Mouse (Mus musculus) fat pad, adult 2 months (tissue): ENCODE measurements around the gene Cpxm2.

ENCODE experiments used
- DNase-seq: peaks from one replicate; pipeline ENCODE4 v3.0.0-alpha.2; 2011; ENCODE audit warnings: low read depth, low spot score; ENCODE audit errors: extremely low read depth

The Cpxm2 gene

DNA sequence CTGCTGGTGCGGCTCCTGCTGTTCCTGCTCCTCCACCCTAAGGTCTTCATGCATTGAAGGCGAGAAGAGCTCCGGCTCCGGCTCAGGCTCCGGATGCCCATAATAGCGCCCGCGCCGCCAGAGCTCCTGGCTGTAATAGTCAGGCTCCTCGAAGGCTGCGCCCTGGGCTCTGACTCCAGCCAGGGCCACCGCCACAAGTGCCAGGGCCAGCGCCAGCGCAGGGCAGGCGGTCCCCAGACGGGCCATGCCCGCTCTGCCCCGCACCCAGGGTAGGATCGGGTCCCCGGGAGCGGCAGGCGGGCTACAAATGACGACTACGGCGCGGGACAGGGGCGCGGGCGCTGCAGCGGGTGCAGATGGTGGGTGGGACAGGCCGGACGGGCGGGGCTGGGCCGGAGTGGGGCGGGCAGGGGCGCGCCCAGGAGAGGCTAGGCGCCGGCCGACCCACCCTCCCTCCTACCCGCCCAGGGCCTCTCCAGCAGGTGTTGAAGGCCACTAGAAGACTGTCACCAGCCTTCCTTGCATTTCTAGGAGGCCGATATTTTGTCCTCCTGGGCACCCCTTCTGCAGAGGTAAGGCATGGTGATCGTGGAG lies at the start of gene Cpxm2:
Gene Cpxm2, minus strand, starts transcription at position 372 of the 594 bp plus-strand sequence.
- no peak for DNase-seq

DNA sequence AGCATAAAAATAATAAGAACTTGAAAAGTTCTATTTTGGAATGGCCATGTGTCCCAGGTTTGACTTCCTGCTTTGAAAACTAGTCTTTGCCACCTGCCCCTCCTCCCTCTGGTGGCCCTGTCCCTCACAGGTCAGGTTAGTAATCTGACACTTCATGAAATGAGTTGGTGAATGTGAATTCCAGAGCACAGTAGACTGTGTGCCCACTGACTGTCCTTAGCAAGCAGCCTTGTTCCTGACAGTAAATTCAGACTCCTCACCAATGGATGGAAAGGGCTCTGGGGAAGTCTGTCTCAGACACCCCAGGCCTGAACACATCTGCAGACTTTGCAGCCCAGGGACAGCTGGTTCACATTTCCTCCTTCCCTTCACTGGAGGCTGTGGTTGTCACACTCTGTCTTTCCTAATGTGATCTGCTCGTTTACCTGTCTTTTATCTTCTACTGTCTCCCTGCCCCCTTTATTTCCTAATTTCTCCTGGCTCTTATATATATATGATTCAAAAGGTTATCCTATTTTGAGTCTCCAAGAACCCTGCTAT lies 49.6 kb upstream of the Cpxm2 start:
- DNase-seq, result no peak

- no peak for DNase-seq
Measured at GRCm38 (mm10) chr7:132199686-132200085, 45.1 kb upstream of the Cpxm2 start.

DNA sequence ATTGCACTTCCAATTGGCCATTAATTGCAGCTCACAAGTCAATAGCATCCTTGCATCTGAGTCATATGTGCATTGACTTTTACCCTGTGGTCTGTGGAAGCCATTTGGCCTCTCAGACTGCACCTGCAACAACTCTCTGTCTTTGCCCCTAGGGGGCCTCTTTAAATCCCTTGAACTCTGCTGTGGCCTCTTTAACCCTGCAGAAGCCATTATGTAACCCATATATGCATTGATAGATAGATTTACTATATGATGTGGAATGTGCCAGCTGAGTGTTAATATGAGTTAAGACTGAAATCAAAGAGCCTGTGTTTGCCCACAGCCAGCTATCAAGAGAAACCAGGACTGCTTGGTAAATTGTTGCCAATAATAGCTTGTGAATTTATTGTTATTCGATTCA lies 44.3 kb upstream of the Cpxm2 start:
- DNase-seq, result no peak

DNA sequence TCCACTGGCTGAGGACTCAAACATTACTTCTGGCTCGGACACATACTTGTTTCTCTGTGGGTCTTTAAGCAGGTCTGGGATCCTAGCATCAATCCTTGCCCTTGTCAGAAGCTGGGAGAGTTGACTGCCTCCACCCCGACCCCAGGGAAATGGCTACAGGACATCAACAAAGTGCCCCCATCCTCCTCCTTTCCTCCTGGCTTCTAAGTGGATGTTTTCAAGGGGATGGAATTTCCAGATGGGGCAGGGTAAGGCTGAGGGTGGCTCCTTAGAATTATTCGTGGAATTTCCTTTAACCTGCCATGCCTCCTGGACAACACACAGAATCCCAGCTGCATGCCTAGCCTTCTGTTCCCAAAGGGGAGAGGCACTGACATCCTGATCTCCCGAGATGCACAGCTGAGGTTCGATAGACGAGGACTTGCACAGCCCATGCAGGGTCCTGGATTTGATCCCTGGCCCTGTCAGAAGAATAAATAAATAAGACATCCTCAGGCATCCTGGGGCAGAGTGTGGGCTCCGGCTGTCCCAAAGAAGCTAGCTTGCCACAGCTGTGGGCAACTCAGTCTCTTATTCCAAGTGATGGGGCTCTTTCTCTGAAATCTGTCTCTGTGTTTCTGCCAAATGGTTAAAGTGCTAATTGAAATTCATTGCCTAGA lies 43.4 kb upstream of the Cpxm2 start:
- no peak for DNase-seq

DNA sequence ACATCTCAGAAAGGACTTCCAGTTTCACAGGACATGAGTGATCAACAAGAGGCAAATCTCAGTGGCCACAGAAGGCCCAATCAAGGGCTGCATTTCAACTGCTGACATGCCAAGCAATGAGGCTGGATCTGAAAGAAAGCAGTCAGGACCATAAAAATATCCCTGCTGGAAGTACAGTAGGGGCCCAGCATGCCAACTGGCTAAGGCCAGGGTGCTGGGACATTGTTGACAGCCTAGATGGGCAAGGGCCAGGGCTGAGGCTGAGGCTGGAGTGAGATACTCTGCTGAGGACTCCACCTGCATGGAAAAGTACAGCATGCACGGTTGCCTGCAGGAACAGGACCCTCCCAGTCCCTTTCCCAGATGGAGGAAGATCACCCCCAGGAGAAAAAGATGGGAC lies 42.0 kb upstream of the Cpxm2 start:
- DNase-seq, result no peak

DNA sequence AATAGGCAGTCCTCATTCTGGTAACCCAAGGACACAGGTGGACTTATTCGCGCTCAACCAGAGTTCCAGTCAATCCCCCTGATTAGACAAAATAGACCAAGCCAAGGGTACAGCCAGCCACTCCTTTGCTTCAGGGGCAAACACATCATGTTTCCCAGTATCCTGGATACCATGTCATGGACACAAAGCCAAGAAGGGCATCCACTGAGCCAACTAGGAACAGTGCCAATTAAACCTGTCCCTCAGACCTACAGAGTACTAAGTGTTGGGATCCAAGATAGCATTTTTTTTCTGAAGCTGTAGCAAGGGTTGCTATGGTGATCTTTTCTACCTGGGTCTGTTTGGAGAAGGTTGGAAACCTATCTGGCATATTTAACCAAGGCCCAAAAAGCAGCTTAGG lies 39.1 kb upstream of the Cpxm2 start:
- DNase-seq, result no peak

DNA sequence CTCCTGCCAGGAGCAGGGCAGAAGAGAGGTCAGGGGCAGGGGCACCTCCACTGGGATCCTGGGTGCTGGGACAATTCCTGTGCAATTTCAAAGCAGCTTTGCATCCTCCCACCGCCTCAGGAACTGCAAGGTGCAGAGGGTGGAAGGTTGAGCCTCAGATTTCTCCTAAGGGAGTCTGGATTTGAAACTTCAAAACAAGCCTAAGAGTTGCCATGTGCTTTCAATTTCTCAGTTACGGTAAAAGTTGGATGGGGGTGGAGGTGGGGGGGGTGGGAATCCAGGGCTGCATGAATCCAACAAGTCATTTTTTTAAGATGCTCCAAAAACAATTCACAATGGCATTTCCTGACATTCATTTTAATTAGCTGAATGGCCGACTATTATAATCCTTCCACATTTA lies 32.9 kb upstream of the Cpxm2 start:
- no peak for DNase-seq

DNA sequence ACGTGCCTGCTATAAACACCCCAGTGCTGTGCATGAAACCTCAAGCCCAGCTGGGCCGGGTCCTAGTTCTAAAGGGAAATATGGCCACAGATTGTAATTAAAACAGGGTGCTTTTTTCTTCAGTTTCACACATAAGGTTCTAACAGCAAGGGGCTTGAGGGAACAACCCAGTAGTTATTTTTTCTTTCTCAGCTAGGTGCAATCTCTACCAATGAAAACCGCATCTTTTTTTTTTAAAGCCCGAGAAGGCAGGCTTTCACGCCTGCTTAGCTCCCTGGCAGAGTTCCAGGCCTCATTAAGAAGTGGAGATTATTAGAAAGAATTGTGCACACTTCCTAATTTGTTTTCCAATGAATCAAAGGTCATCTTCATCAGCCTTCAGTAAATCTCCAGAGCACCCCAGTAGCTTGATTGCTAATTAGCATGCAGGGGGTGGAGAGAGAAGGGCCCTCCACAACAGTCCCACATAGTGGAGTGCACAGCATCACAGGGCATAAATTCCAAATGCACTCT lies 29.4 kb upstream of the Cpxm2 start:
- DNase-seq, result no peak

- no peak for DNase-seq
Measured at GRCm38 (mm10) chr7:132181586-132182198, 27.2 kb upstream of the Cpxm2 start.

GRCm38 (mm10) chr7:132181042-132181441 lies 26.5 kb upstream of the Cpxm2 start:
- no peak for DNase-seq

DNA sequence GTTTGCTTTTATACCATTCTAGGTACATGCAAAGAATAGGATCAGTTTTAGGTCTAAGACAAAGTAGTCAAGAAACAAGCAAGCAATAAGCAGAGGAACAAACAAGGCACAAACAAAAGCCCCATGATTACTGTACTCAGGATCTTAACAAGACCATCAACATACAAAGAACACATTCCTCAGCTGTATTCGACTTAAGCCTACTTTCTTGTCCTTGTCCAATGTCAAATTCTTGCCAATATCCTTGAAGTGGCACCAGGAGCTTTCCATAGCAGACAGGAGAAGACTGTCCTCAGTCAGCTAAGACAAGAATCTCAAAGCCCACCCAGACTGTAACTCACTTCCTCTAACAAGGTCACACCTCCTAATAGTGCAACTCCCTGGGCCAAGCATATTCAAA lies 24.5 kb upstream of the Cpxm2 start:
- no peak for DNase-seq

GRCm38 (mm10) chr7:132174787-132175186 lies 20.2 kb upstream of the Cpxm2 start:
- DNase-seq, result no peak

DNA sequence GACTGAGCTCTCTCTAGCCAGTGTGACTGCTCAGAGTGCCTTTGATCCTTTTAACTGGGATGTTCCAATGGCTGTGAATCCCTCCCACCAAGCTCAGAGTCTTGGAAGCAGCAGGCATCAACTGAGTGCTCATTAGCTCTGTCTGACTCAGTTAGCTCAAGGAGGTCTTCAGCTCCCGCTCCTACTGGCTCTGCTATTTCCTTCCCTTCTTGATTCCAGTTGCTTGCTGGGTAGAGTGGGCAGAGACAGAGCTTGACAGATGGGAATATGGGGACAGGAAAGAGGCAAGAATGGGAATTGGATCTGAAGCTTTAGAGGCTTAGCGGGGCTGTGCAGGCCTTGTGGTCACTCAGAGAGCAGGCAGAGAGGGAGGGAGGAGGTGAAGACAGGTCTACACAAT lies 19.8 kb upstream of the Cpxm2 start:
- DNase-seq, result no peak

DNA sequence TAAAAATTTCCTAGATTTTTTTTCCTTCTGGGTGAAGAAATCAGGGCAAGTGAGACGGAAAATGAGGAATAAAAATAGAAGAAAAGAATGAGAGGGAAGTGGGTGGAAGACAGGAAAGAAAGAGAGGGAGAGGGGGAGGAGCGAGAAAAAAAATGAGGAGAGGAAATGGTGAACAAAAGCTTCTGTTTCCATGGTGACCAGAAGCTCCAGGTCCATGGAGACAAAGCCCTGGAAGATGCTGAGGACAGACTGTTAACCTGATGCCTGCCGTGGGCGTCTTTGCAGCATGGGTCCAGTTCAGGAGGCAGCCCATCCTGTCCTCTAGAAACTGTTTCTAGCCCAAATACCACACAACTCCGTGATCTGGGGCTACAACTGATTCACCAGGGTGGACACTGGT lies 17.7 kb upstream of the Cpxm2 start:
- no peak for DNase-seq

DNA sequence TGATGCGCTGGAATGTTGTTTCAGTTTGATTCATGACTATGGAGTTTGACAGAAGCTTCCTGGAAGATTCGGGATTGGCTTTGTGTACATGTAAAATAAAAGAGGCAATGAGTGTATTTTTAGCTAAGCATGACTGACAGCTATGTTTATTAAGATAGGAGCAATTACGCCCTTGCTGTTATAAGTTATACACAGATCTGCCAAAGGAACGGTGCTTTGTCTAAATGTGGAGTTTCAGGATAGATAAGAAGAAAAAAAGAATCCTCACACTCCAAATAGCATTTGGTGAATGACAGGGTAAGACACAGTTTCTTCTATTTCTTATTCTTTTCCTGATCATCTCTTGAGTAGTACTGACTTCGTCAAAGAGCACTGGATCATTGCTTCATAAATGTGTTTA lies 17.2 kb upstream of the Cpxm2 start:
- DNase-seq, result no peak

GRCm38 (mm10) chr7:132169419-132170169 lies 15.1 kb upstream of the Cpxm2 start:
- DNase-seq, result no peak

DNA sequence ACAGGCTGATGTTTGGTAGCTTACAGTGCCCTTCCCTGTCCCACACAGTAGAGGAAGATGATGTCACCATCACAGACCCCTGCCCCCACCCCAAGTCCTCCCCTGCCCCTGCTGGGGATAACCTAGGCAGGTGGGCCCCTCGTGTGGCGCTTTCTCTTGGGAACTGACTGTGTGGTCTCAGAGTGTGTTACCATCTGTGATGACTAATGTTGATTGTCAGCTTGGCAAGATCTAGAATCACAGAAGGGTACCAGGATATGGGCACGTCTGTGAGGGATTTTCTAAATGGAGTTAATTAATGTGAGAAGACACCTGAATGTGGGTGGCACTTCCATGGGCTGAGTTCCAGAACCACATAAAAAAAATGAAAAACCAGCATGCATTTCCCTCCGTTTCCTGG lies 12.7 kb upstream of the Cpxm2 start:
- DNase-seq, result no peak

- DNase-seq, result no peak
Measured at GRCm38 (mm10) chr7:132162254-132162653, 7.7 kb upstream of the Cpxm2 start.

DNA sequence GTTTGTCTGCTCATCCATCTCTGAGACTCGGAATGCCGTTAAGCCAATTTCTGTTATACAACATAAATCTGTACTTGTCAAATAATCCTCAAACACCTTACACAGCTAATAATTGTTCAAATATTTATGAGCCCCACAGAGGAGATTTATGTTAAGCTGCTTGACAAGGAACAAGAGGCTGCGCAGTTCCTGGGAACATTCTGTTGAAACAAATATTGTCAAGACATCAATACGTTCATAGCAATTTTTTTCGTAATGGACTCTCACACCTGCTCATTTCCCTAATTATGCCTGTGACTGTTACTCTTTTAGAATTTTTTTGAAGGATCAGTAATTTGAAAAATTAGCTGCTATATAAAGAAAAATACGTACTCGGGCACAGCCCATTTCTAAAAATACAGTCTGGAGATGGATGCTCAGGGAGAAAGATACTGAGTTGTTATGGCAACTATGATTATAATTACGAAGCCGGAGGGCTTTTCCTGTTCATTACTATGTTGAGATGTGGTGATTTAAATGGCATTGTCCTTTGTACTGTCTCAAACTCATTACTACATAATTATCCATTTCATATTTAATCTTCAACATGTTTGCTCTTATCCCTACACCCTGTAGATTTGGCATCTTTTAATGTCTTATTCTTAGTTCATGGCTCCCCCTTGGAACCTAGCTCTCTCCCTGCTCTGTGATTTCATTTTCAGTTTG lies 3.9 kb upstream of the Cpxm2 start:
- DNase-seq, result no peak

GRCm38 (mm10) chr7:132153725-132154147 lies 803 bp downstream of the Cpxm2 start:
- DNase-seq, result no peak
